Mouse (Mus musculus) myocyte (in vitro differentiated cells): Measurements from ENCODE around the gene Fam122a.

Source experiments
- E2F4 ChIP-seq: IDR thresholded peaks from one replicate; pipeline ENCODE4 v1.6.1; 2011; ENCODE audit warnings: mild to moderate bottlenecking, control low read depth, moderate library complexity; ENCODE audit not compliant: insufficient read depth
- MAX ChIP-seq: IDR thresholded peaks from one replicate; pipeline ENCODE4 v1.6.1; 2011; ENCODE audit warnings: low read depth, mild to moderate bottlenecking, control low read depth
- POLR2A ChIP-seq: IDR thresholded peaks from one replicate; pipeline ENCODE4 v1.6.1; 2011; ENCODE audit warnings: low read depth, mild to moderate bottlenecking, control low read depth, moderate library complexity; ENCODE audit not compliant: insufficient read length
- POLR2AphosphoS2 ChIP-seq: IDR thresholded peaks from one replicate; pipeline ENCODE4 v1.6.1; 2011; ENCODE audit warnings: low read depth, control low read depth; ENCODE audit not compliant: insufficient read length
- USF1 ChIP-seq: IDR thresholded peaks from one replicate; pipeline ENCODE4 v1.6.1; 2011; ENCODE audit warnings: low read depth, mild to moderate bottlenecking, control low read depth, moderate library complexity

DNA sequence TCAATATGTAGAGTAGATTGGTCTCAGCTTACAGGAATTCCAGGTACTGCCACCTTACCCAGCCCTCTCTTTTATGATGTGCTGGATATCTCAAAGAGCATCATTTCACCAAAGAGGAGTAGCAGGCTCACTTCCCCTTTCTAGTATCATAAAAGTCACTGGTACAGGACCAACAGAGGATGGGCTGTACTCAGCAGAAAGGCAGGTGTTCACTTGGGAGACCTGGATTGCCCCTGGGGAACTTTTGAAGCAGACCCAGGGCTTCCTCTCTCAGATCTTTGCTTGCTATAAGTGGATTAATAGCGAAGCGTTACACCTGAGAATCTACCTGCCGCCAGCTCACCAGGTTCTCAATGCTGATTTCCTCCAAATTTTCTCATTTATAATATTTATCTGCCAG, 49.1 kb downstream of the Fam122a start:
- TF ChIP-seq POLR2A, result no peak
- no peak for TF ChIP-seq MAX
- TF ChIP-seq E2F4, result no peak
- no peak for TF ChIP-seq USF1
- TF ChIP-seq POLR2AphosphoS2, result no peak
